In the genomic region with DNA sequence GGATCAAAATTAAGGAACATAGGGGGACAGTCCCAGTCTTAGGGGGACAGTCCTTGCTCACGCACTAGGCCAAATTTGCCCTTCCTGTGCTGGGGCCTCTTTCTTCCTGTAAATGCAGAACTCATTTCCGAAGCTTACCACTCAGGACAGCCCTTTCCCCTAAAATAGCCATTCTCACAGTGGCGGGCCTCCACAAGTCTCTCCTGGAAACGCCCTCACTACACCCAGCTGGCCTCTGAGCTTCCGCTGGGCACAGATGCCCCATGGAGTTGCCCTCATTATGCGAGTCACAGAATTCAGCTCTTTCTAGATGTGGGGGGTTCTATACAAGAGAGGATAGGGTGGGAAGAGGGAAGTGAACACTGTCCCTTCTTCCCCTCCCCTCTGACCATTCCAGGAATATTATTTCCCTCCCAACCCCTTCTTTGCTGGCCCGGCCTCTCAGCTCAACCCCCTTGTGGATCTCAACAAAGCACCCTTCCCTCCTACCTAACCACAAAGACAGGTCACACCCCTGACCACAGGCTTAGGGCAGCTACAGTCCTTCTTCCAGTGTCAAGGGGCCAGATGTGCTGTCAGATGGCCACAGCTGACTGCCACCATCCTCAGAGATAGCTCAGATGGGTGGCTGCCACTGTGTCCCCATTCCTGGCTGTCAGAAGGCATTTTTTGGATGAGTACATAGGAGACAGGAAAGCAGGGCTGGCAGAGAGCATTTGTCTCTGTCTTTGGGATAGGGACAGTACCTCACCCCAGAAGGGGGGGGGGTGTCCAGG, we compare ENCODE assay signal across 12 mouse cellular contexts. TPM values are rescaled to one million over a fixed set of nuclear protein-coding genes. Genes with fewer than 3 reads are reported as not detected.
DNase-seq lines count a peak whose midpoint lies in the region; ATAC-seq and TF ChIP-seq lines count a peak whose summit lies in the region.
"Had no signal": no experiment of that assay in that cellular context is flagged by ENCODE, and none has a peak within 500 bp of the region (broad histone marks: within the 10 kb centered on the region; RNA-seq: fewer than 3 reads in every experiment).

No protein-coding gene starts in this region.

- peak; percentile 58 for DNase-seq in CH12.LX (ENCODE audit: extremely low read depth)
- DNase-seq in lung, postnatal 0 days (ENCODE audit: low spot score): peak; percentile 16
- peak; percentile 43 for DNase-seq in retina, embryonic 14.5 days (ENCODE audit: low spot score)
- no peak for DNase-seq in gastrocnemius, adult 8-10 months (ENCODE audit: low spot score in 2 of 2)
- DNase-seq: adrenal gland, postnatal 14 days; cerebellum, adult 8-10 months; kidney, postnatal 25 days; thymus, postnatal 36 days had no signal

- no peaks in the 10 kb centered on the region for H3K36me3 ChIP-seq in CH12.LX (replicated peaks in 1 of 2; ENCODE audit: control insufficient read depth in 1 of 2, insufficient read depth in 1 of 2, low read length in 1 of 2)
- H3K36me3 ChIP-seq in lung, postnatal 0 days (ENCODE audit: insufficient read depth, low read length): no peaks in the 10 kb centered on the region
- H3K36me3 ChIP-seq in kidney, embryonic 14.5 days (ENCODE audit: control insufficient read depth, insufficient read depth, low read length): no peaks in the 10 kb centered on the region; the same call in 1 of the 2 replicates

- no peaks in the 10 kb centered on the region for H3K79me2 ChIP-seq in CH12.LX (replicated peaks; ENCODE audit: control insufficient read depth, extremely low read depth, insufficient read depth, poor library complexity, severe bottlenecking)

- H3K4me1 ChIP-seq in CH12.LX (ENCODE audit: control insufficient read depth in 1 of 2, insufficient read depth in 2 of 2): peaks cover 30 to 65% of the 10 kb centered on the region in 2 experiments
- H3K4me1 ChIP-seq in lung, postnatal 0 days (ENCODE audit: insufficient read depth, low read depth, low read length): no peaks in the 10 kb centered on the region
- no peaks in the 10 kb centered on the region for H3K4me1 ChIP-seq in kidney, embryonic 14.5 days (ENCODE audit: control insufficient read depth, insufficient read depth, low read length)

- peak overlapping the region; percentile 37; the same call in 1 of the 2 replicates for H3K4me2 ChIP-seq in CH12.LX (ENCODE audit: insufficient read depth, low read depth, poor library complexity, severe bottlenecking)
- no peak overlapping the region for H3K4me2 ChIP-seq in lung, postnatal 0 days (replicated peaks; ENCODE audit: low read depth, low read length)
- no peak overlapping the region for H3K4me2 ChIP-seq in kidney, embryonic 14.5 days (replicated peaks; ENCODE audit: low read depth, low read length)
- H3K4me2 ChIP-seq: hindbrain, embryonic 14.5 days had no signal

- H3K27me3 ChIP-seq in CH12.LX (replicated peaks): no peaks in the 10 kb centered on the region
- H3K27me3 ChIP-seq in lung, postnatal 0 days (replicated peaks; ENCODE audit: insufficient read depth, low read length): no peaks in the 10 kb centered on the region
- H3K27me3 ChIP-seq in kidney, embryonic 14.5 days (ENCODE audit: control insufficient read depth, insufficient read depth, low read length): no peaks in the 10 kb centered on the region

- TF ChIP-seq CTCF in CH12.LX (conservative IDR thresholded peaks at IDR 0.05 in 1 of 2, IDR thresholded peaks at IDR 0.05 in 1 of 2; ENCODE audit: low read depth in 2 of 2, low read length in 2 of 2): no peak
- no peak for TF ChIP-seq CTCF in lung, postnatal 0 days (IDR thresholded peaks at IDR 0.05)

- TF ChIP-seq RAD21 in CH12.LX (IDR thresholded peaks at IDR 0.05; ENCODE audit: low read depth, low read length): no peak

- TF ChIP-seq POLR2A in CH12.LX (IDR thresholded peaks at IDR 0.05; ENCODE audit: low read depth, low read length): no peak

- in situ Hi-C loops in CH12.LX (cut with MboI; ENCODE audit: low pct_ligation_motif_present, low pct_unique_long_range_greater_than_20kb, low sequenced_read_pairs): no loop called here

- TF ChIP-seq EP300 in CH12.LX (IDR thresholded peaks at IDR 0.05; ENCODE audit: low read length): peak; percentile 41; the same call in 1 of the 2 replicates
- no peak for TF ChIP-seq EP300 in lung, postnatal 0 days (IDR thresholded peaks at IDR 0.05)

- peak; percentile 77 for ATAC-seq in common myeloid progenitor, adult 5-6 weeks (replicated peaks; ENCODE audit: low read depth, poor library complexity, severe bottlenecking)
- peak; percentile 58 for ATAC-seq in lung, postnatal 0 days
- no peak for ATAC-seq in erythroid progenitor cell, adult 5-6 weeks (replicated peaks; ENCODE audit: low FRiP score, poor library complexity, severe bottlenecking)
- no peak for ATAC-seq in kidney, embryonic 14.5 days (ENCODE audit: low FRiP score, low TSS enrichment)

- H3K4me3 ChIP-seq in CH12.LX (replicated peaks in 1 of 3; ENCODE audit: low read depth in 2 of 3, low read length in 2 of 3, poor library complexity in 1 of 3): no peak overlapping the region
- no peak overlapping the region for H3K4me3 ChIP-seq in lung, postnatal 0 days (ENCODE audit: low read depth, low read length)
- no peak overlapping the region for H3K4me3 ChIP-seq in kidney, embryonic 14.5 days (ENCODE audit: low read length)

- peak overlapping the region; percentile 55; the same call in 1 of the 2 replicates for H3K27ac ChIP-seq in CH12.LX (ENCODE audit: insufficient read depth, low read depth)
- H3K27ac ChIP-seq in lung, postnatal 0 days (ENCODE audit: low read length): no peak overlapping the region
- H3K27ac ChIP-seq in kidney, embryonic 14.5 days (ENCODE audit: low read depth, low read length): no peak overlapping the region
- H3K27ac ChIP-seq: hindbrain, embryonic 14.5 days had no signal

- no peak overlapping the region for H3K9ac ChIP-seq in CH12.LX (ENCODE audit: insufficient read depth, low read depth)
- H3K9ac ChIP-seq in lung, postnatal 0 days (replicated peaks; ENCODE audit: low read depth): no peak overlapping the region
- H3K9ac ChIP-seq in kidney, embryonic 14.5 days (ENCODE audit: low read depth, low read length): no peak overlapping the region
- H3K9ac ChIP-seq: hindbrain, embryonic 14.5 days had no signal

- dilution Hi-C loops in CH12.LX (cut with MboI; ENCODE audit: extremely low pct_ligation_motif_present, extremely low pct_unique_long_range_greater_than_20kb, low sequenced_read_pairs): no loop called here

- no peaks in the 10 kb centered on the region for H3K9me3 ChIP-seq in CH12.LX (replicated peaks; ENCODE audit: low read length)
- no peaks in the 10 kb centered on the region for H3K9me3 ChIP-seq in lung, postnatal 0 days (ENCODE audit: low read length)
- no peaks in the 10 kb centered on the region for H3K9me3 ChIP-seq in kidney, embryonic 14.5 days (ENCODE audit: control insufficient read depth, low read length)

- WGBS in lung, postnatal 0 days: 56% methylated on average over 7 of the region's 7 CpGs
- 71% methylated on average over 7 of the region's 7 CpGs for WGBS in kidney, embryonic 14.5 days

TF ChIP-seq in CH12.LX, 34 proteins besides CTCF, POLR2A, EP300 and RAD21 (continues in another document):
- no peak for TF ChIP-seq MYC (IDR thresholded peaks at IDR 0.05; ENCODE audit: low read depth, low read length)
- TF ChIP-seq RCOR1 (conservative IDR thresholded peaks at IDR 0.05; ENCODE audit: low read depth, low read length): peak; percentile 38; the same call in 1 of the 2 replicates
- peak; percentile 96 for TF ChIP-seq MEF2A (IDR thresholded peaks at IDR 0.05; ENCODE audit: borderline replicate concordance, low read depth, low read length)
- TF ChIP-seq POLR2AphosphoS2 (IDR thresholded peaks at IDR 0.05; ENCODE audit: low read depth, low read length): no peak
- TF ChIP-seq MAZ (IDR thresholded peaks at IDR 0.05; ENCODE audit: low read depth, low read length): 0 out of 2 replicates have a peak, but pooled peaks have one; percentile 36
- TF ChIP-seq SMC3 (IDR thresholded peaks at IDR 0.05; ENCODE audit: low read depth, low read length): no peak
- peak; percentile 77 for TF ChIP-seq IRF4 (IDR thresholded peaks at IDR 0.05; ENCODE audit: low read depth, low read length)
- TF ChIP-seq MXI1 (IDR thresholded peaks at IDR 0.05; ENCODE audit: low read depth, low read length): peak; percentile 40; the same call in 1 of the 2 replicates
- no peak for TF ChIP-seq UBTF (IDR thresholded peaks at IDR 0.05; ENCODE audit: low read depth, low read length)
- TF ChIP-seq JUND (conservative IDR thresholded peaks at IDR 0.05; ENCODE audit: low read depth, low read length): no peak
- TF ChIP-seq HCFC1 (IDR thresholded peaks at IDR 0.05; ENCODE audit: low read depth, low read length): peak; percentile 54
- no peak for TF ChIP-seq GABPA (IDR thresholded peaks at IDR 0.05; ENCODE audit: insufficient replicate concordance, low read depth, low read length)
- TF ChIP-seq USF2 (conservative IDR thresholded peaks at IDR 0.05; ENCODE audit: low read depth, low read length): no peak
- peak; percentile 65 for TF ChIP-seq ELF1 (IDR thresholded peaks at IDR 0.05; ENCODE audit: low read depth, low read length)
- TF ChIP-seq ZC3H11A (IDR thresholded peaks at IDR 0.05; ENCODE audit: low read depth, low read length): no peak
- TF ChIP-seq KAT2A (IDR thresholded peaks at IDR 0.05; ENCODE audit: insufficient replicate concordance, low read length): no peak
- TF ChIP-seq ZNF384 (IDR thresholded peaks at IDR 0.05; ENCODE audit: low read depth, low read length): no peak
- no peak for TF ChIP-seq NELFE (IDR thresholded peaks at IDR 0.05; ENCODE audit: low read depth, low read length)
- TF ChIP-seq ETS1 (conservative IDR thresholded peaks at IDR 0.05; ENCODE audit: low read depth, low read length): peak; percentile 86
- TF ChIP-seq TBP (conservative IDR thresholded peaks at IDR 0.05; ENCODE audit: low read depth, low read length): no peak
- no peak for TF ChIP-seq JUN (IDR thresholded peaks at IDR 0.05; ENCODE audit: insufficient read depth, low read depth, low read length)
- TF ChIP-seq CHD2 (IDR thresholded peaks at IDR 0.05; ENCODE audit: low read length): no peak
- TF ChIP-seq MAFK (IDR thresholded peaks at IDR 0.05; ENCODE audit: insufficient replicate concordance, low read length): no peak
- TF ChIP-seq PAX5 (IDR thresholded peaks at IDR 0.05; ENCODE audit: low read length): no peak

RNA-seq across cellular contexts. Expression of a gene that starts 38.9 kb away (rescaled TPM):
- total RNA-seq in CH12.LX (2012; rRNA removed): 0.08 and 0.17 TPM in 2 replicates
- not detected in 2 replicates for total RNA-seq in CH12.LX (2014; rRNA removed)
- polyA plus RNA-seq in CH12.LX (2012; ENCODE audit: insufficient read length, low read depth): not detected in 2 replicates
- 1.7 and 2.2 TPM in 2 replicates for total RNA-seq in common myeloid progenitor, adult 5-6 weeks (2017)
- polyA plus RNA-seq in lung, postnatal 0 days (2015; fragmentation: Nextera tagmentation; extraction: Ambion mirVana): 5.9 TPM in 2 replicates
- total RNA-seq in erythroid progenitor cell, adult 5-6 weeks (2015; ENCODE audit: low replicate concordance): 1.4 TPM in 1 of 2 replicates, not detected in the other
- not detected in 2 replicates for total RNA-seq in erythroid progenitor cell, adult 5-6 weeks (2017; ENCODE audit: low replicate concordance)
- total RNA-seq in gastrocnemius, adult 8-10 months (2022): not detected
- 5.3 and 8.1 TPM in 2 replicates for polyA plus RNA-seq in kidney, embryonic 14.5 days (2014; fragmentation: Nextera tagmentation; extraction: Ambion mirVana)

Comparison
In these comparisons a context has a peak if more than half of its experiments do, and no peak if none do; other contexts are left out.
1. DNase-seq: peak in CH12.LX (single experiment), lung, postnatal 0 days (single experiment) and retina, embryonic 14.5 days (single experiment); none in gastrocnemius, adult 8-10 months (0 of 2).
2. ATAC-seq: peak in common myeloid progenitor, adult 5-6 weeks (single experiment) and lung, postnatal 0 days (single experiment); none in erythroid progenitor cell, adult 5-6 weeks (single experiment) and kidney, embryonic 14.5 days (single experiment).